Mouse (Mus musculus) neural tube, embryonic 11.5 days (tissue): Measurements from ENCODE around the gene Stra6. TPM values are rescaled to one million over a fixed set of nuclear protein-coding genes. Genes with fewer than 3 reads are reported as not detected.

ENCODE experiments used
- ATAC-seq: fragments of 200-750 bp; cut with Nextera tagmentation; 2 replicates; pipeline ENCODE4 v1.8.0; 2017; ENCODE audit warnings: moderate number of reproducible peaks, mild to moderate bottlenecking, moderate TSS enrichment, moderate library complexity; ENCODE audit not compliant: insufficient read depth, low FRiP score, low TSS enrichment
- DNase-seq: peaks from one replicate; pipeline ENCODE4 v3.0.0-alpha.2; 2015; ENCODE audit warnings: low spot score
- H3K27ac ChIP-seq: fragments of 300-500 bp; sonication (generic); 2 replicates; pipeline ENCODE4 v1.5.1; 2014; ENCODE audit warnings: low read depth, mild to moderate bottlenecking, low read length
- H3K27me3 ChIP-seq: fragments of 300-500 bp; sonication (generic); 2 replicates; pipeline ENCODE4 v1.6.1; 2014; ENCODE audit warnings: mild to moderate bottlenecking, low read length, mixed read lengths; ENCODE audit not compliant: control insufficient read depth, insufficient read depth
- H3K36me3 ChIP-seq: fragments of 300-500 bp; sonication (generic); 2 replicates; pipeline ENCODE4 v1.6.1; 2014; ENCODE audit warnings: mild to moderate bottlenecking, low read length, moderate library complexity, mixed read lengths; ENCODE audit not compliant: control insufficient read depth, insufficient read depth
- H3K4me1 ChIP-seq: fragments of 300-500 bp; sonication (generic); 2 replicates; pipeline ENCODE4 v1.6.1; 2014; ENCODE audit warnings: low read length, mixed read lengths; ENCODE audit not compliant: control insufficient read depth, insufficient read depth
- H3K4me2 ChIP-seq: fragments of 300-500 bp; sonication (generic); 2 replicates; pipeline ENCODE4 v1.6.1; 2014; ENCODE audit warnings: low read depth, mild to moderate bottlenecking, moderate library complexity
- H3K4me3 ChIP-seq: fragments of 300-500 bp; sonication (generic); 2 replicates; pipeline ENCODE4 v1.5.1; 2014; ENCODE audit warnings: low read depth, low read length
- H3K9ac ChIP-seq: fragments of 300-500 bp; sonication (generic); 2 replicates; pipeline ENCODE4 v1.6.1; 2014; ENCODE audit warnings: mild to moderate bottlenecking, low read length
- H3K9me3 ChIP-seq: fragments of 300-500 bp; sonication (generic); 2 replicates; pipeline ENCODE4 v1.6.1; 2016; ENCODE audit warnings: low read length; ENCODE audit not compliant: control insufficient read depth
- WGBS: fragments of 180-500 bp; shearing (Covaris S2); extraction: QIAGEN DNeasy Blood & Tissue Kit; methylation state at CpG from one replicate; pipeline ENCODE4 v1.1.7; 2014; 5-methylcytosine and 5-hydroxymethylcytosine counted together
- polyA plus RNA-seq: library from polyadenylated mRNA; unstranded; fragments of >200 nt; fragmentation: Nextera tagmentation; extraction: Ambion mirVana; gene quantifications from 2 replicates; pipeline ENCODE4 v1.2.1, GENCODE M21; 2014

Gene Stra6
- polyA plus RNA-seq, 1 experiment from 2014 or later, result 53.7 TPM

GRCm38 (mm10) chr9:58155366-58155765, 91.8 kb downstream of the Stra6 start:
- 54% methylated on average over 3 of the region's 3 CpGs for WGBS
- DNase-seq (peak; percentile 66), ATAC-seq (no peak)
- Histone ChIP-seq H3K9me3 (no peaks in the 10 kb centered on the region), H3K36me3 (no peaks in the 10 kb centered on the region), H3K4me1 (0 out of 2 replicates have a peak, but pooled peaks cover 3% of the 10 kb centered on the region), H3K9ac (no peak overlapping the region), H3K4me2 (no peak overlapping the region), H3K4me3 (no peak overlapping the region), H3K27me3 (no peaks in the 10 kb centered on the region), H3K27ac (no peak overlapping the region; the same call in 1 of the 2 replicates)

GRCm38 (mm10) chr9:58156819-58157560, 93.4 kb downstream of the Stra6 start:
- Histone ChIP-seq H3K36me3 (no peaks in the 10 kb centered on the region), H3K27me3 (no peaks in the 10 kb centered on the region), H3K27ac (no peak overlapping the region), H3K9ac (no peak overlapping the region), H3K9me3 (no peaks in the 10 kb centered on the region), H3K4me2 (no peak overlapping the region; the same call in 1 of the 2 replicates), H3K4me1 (0 out of 2 replicates have a peak, but pooled peaks cover 3% of the 10 kb centered on the region), H3K4me3 (no peak overlapping the region)
- ATAC-seq (no peak), DNase-seq (no peak)
- WGBS, result 89% methylated on average over 22 of the region's 22 CpGs

DNA sequence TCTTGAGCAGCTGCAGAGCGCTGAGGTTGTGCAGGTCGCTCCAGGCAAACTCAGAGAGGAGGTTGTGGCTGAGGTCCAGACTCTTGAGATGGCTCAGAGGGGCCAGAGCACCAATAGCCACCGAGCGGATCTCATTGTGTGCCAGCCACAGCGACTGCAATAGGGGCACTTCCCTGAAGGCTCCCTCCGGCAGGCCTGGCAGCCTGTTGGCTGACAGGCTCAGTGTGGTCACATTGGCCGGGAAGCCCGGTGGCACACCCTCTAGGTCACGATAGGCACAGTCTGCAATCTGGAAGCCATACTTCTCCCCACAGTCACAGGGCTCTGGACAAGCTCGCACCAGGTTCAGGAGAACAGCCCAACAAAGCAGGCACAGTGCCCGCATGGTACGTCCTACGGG, 94.2 kb downstream of the Stra6 start:
- no peak for ATAC-seq
- 0 out of 2 replicates have a peak, but pooled peaks cover 3% of the 10 kb centered on the region for H3K4me1 ChIP-seq
- 87% methylated on average over 13 of the region's 13 CpGs for WGBS
- no peaks in the 10 kb centered on the region for H3K9me3 ChIP-seq
- no peaks in the 10 kb centered on the region for H3K27me3 ChIP-seq
- peak overlapping the region; percentile 23 for H3K4me2 ChIP-seq
- no peak for DNase-seq
- H3K27ac ChIP-seq, result 0 out of 2 replicates have a peak overlapping the region, but pooled peaks have one; percentile 37
- peak overlapping the region; percentile 26; the same call in 1 of the 2 replicates for H3K9ac ChIP-seq
- no peaks in the 10 kb centered on the region for H3K36me3 ChIP-seq
- H3K4me3 ChIP-seq, result peak overlapping the region; percentile 19

DNA sequence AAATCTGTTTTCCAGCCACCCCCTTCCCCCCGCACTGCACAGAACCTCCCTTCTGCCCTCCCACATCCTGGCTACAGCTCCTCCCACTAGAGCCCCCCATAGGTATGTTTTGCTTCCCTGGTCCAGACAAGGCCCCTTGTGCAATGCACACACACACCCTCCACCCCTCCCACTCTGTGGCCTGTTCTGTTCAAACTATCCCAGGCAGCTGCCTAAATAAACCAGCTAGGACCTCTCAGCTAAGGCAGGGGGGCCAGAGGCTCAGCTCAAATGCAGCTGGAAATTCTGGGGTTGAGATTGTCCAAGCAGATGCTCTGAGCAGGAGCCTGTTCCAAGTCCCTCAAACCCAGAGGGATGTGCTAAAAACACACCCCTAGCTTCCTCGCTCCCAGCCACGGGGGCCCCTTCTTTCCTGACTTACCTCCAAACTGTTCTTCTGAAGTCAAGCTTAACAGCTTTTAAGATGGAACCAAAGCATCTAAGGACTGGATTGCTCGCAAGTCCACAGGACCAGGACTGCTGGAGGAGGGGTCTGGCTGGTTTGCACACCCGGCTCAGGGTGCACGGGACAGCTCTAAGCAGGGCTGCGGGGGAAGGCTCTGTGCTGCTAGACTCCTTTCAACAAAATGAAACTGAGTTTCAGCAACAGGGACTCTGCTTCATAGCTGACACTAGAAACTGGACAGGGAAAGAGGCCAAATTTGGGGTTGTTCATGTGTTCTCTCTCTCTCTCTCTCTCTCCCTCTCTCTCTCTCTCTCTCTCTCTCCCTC, 95.1 kb downstream of the Stra6 start:
- DNase-seq, result peak; percentile 70
- no peak overlapping the region for H3K4me3 ChIP-seq
- 26% methylated on average over 7 of the region's 7 CpGs for WGBS

GRCm38 (mm10) chr9:58159855-58160254, 96.3 kb downstream of the Stra6 start:
- 75% methylated on average over 4 of the region's 4 CpGs for WGBS
- H3K4me2 ChIP-seq, result no peak overlapping the region
- no peak overlapping the region for H3K9ac ChIP-seq

More for the DNA sequence above, 95.1 kb downstream of the Stra6 start:
- Histone ChIP-seq H3K9ac (no peak overlapping the region; the same call in 1 of the 2 replicates), H3K27me3 (no peaks in the 10 kb centered on the region), H3K9me3 (no peaks in the 10 kb centered on the region), H3K4me1 (0 out of 2 replicates have a peak, but pooled peaks cover 3% of the 10 kb centered on the region), H3K36me3 (no peaks in the 10 kb centered on the region), H3K4me2 (0 out of 2 replicates have a peak overlapping the region, but pooled peaks have one; percentile 1), H3K27ac (peak overlapping the region; percentile 72; the same call in 1 of the 2 replicates)
- ATAC-seq, result no peak

DNA sequence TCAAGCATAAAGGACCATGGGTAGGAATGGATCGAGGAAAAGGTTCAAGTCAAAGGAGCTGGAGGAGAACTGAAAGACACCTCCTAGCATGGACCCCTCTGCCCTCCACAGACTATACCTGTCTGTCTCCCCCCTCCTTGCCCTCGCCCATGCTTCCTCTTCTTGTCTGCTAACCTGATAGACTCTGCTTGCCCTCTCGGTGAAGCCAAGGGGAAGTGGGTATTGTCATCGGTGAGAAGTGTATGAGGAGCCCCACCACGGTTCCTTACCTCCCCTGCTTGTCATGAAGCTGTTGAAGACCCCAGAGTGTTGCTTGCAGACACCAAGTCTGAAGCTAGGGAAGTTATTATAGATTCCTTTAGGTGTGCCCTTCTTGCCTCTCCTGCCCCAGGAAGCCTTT, 96.7 kb downstream of the Stra6 start:
- Histone ChIP-seq H3K27ac (no peak overlapping the region), H3K36me3 (no peaks in the 10 kb centered on the region), H3K9me3 (no peaks in the 10 kb centered on the region), H3K4me1 (0 out of 2 replicates have a peak, but pooled peaks cover 3% of the 10 kb centered on the region), H3K9ac (no peak overlapping the region), H3K4me2 (no peak overlapping the region), H3K27me3 (no peaks in the 10 kb centered on the region), H3K4me3 (no peak overlapping the region)
- ATAC-seq (no peak), DNase-seq (no peak)
- WGBS, result 74% methylated on average over 5 of the region's 5 CpGs

More at GRCm38 (mm10) chr9:58159855-58160254, 96.3 kb downstream of the Stra6 start:
- 0 out of 2 replicates have a peak, but pooled peaks cover 3% of the 10 kb centered on the region for H3K4me1 ChIP-seq
- 0 out of 2 replicates have a peak overlapping the region, but pooled peaks have one; percentile 72 for H3K27ac ChIP-seq
- H3K36me3 ChIP-seq, result no peaks in the 10 kb centered on the region
- ATAC-seq (no peak), DNase-seq (no peak)
- no peaks in the 10 kb centered on the region for H3K9me3 ChIP-seq
- no peak overlapping the region for H3K4me3 ChIP-seq
- H3K27me3 ChIP-seq, result no peaks in the 10 kb centered on the region

DNA sequence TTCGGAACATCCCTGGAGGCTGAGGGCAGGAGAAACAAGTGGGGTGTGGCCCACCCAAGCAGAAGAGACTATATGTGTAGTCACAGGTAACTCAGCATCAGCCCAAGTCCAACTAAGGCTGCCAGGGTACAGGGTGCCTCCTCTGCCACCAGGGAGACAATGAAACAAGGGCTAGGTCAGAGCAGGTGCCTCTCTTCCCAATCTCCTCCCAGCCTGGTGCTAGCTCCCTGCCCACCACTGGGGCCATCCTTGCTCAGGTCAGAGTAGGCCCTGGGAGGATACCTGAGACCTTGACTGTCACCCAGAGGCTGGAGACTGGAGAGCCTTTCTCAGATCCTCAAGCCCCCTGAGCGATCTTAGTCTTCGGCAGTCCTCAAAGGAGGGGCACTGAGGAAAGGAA, 98.6 kb downstream of the Stra6 start:
- H3K9me3 ChIP-seq, result no peaks in the 10 kb centered on the region
- H3K27me3 ChIP-seq, result no peaks in the 10 kb centered on the region
- H3K36me3 ChIP-seq, result no peaks in the 10 kb centered on the region
- H3K4me1 ChIP-seq, result no peaks in the 10 kb centered on the region
- 86% methylated on average over 3 of the region's 3 CpGs for WGBS
- no peak overlapping the region for H3K4me3 ChIP-seq
- no peak overlapping the region for H3K27ac ChIP-seq
- H3K9ac ChIP-seq, result no peak overlapping the region
- no peak for DNase-seq
- H3K4me2 ChIP-seq, result no peak overlapping the region
- ATAC-seq, result no peak

DNA sequence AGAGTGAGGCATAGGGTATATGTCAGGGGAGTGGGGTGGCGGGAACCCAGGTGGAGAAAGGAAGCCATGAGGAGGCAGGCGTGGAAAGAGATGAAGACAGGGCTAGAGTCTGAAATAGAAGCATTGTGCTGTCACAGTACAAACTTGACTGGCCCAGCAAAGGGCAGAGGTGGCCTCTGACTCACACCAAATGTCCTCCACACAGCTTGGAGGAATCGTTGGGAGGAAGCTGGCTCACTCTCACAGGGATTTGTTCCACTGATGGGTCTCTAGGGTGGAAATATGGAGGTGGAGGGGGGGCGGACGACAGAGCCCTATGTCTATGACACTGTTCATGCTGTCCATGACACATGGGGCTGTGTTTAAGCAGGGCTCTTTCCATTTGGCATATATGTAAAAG, 99.6 kb downstream of the Stra6 start:
- H3K9ac ChIP-seq, result no peak overlapping the region

More for the DNA sequence above, 99.6 kb downstream of the Stra6 start:
- H3K4me3 ChIP-seq, result no peak overlapping the region
- H3K27ac ChIP-seq, result no peak overlapping the region
- no peaks in the 10 kb centered on the region for H3K36me3 ChIP-seq
- ATAC-seq, result no peak
- DNase-seq, result no peak
- 74% methylated on average over 5 of the region's 5 CpGs for WGBS
- no peak overlapping the region for H3K4me2 ChIP-seq
- no peaks in the 10 kb centered on the region for H3K27me3 ChIP-seq
- no peaks in the 10 kb centered on the region for H3K4me1 ChIP-seq
- no peaks in the 10 kb centered on the region for H3K9me3 ChIP-seq
